Mouse (Mus musculus) MEL (cell line): Measurements from ENCODE around the gene Zbtb7b. TPM values are rescaled to one million over a fixed set of nuclear protein-coding genes. Genes with fewer than 3 reads are reported as not detected.

Source experiments
- DNase-seq: peaks from one replicate; pipeline ENCODE4 v3.0.0; 2011; ENCODE audit warnings: low read depth, low spot score
- H3K27ac ChIP-seq: 2 replicates; pipeline ENCODE4 v1.5.1; 2012; ENCODE audit warnings: low read depth, mild to moderate bottlenecking, control low read depth, low read length, moderate library complexity; ENCODE audit not compliant: control insufficient read depth
- H3K27me3 ChIP-seq, 2 experiments: fragments of 150-350 bp in 1 of 2; sonication (generic) in 1 of 2; 2 replicates each; pipeline ENCODE4 v1.6.1; 2012; ENCODE audit warnings: low read length in 2 of 2, mild to moderate bottlenecking in 2 of 2, improper control_type of control experiment in 1 of 2, moderate library complexity in 1 of 2; ENCODE audit not compliant: insufficient read depth in 2 of 2, control insufficient read depth in 1 of 2
- H3K36me3 ChIP-seq, 2 experiments: 2 replicates each; pipeline ENCODE4 v1.6.1; 2012 to 2014; ENCODE audit warnings: low read length in 2 of 2, improper control_type of control experiment in 1 of 2, inconsistent platforms in 1 of 2, mild to moderate bottlenecking in 1 of 2; ENCODE audit not compliant: insufficient read depth in 2 of 2, control insufficient read depth in 1 of 2
- H3K4me1 ChIP-seq, 2 experiments: fragments of 150-350 bp in 1 of 2; sonication (generic) in 1 of 2; 2 replicates each; pipeline ENCODE4 v1.6.1; 2012; ENCODE audit warnings: low read length in 2 of 2, improper control_type of control experiment in 1 of 2, mild to moderate bottlenecking in 1 of 2; ENCODE audit not compliant: insufficient read depth in 2 of 2, control insufficient read depth in 1 of 2
- H3K4me3 ChIP-seq, 2 experiments: fragments of 150-350 bp in 1 of 2; sonication (generic) in 1 of 2; 2 replicates each; pipeline ENCODE4 v1.5.1; 2012; ENCODE audit warnings: low read depth in 2 of 2, low read length in 2 of 2, mild to moderate bottlenecking in 2 of 2, moderate library complexity in 2 of 2, control low read depth in 1 of 2, improper control_type of control experiment in 1 of 2; ENCODE audit not compliant: control insufficient read depth in 1 of 2, insufficient read depth in 1 of 2
- H3K79me2 ChIP-seq: 2 replicates; pipeline ENCODE4 v1.6.1; 2012; ENCODE audit warnings: mild to moderate bottlenecking, low read length, moderate library complexity; ENCODE audit not compliant: control insufficient read depth, poor library complexity, insufficient read depth
- H3K9ac ChIP-seq: 2 replicates; pipeline ENCODE4 v1.6.1; 2012; ENCODE audit warnings: low read depth, mild to moderate bottlenecking, control low read depth, low read length, moderate library complexity; ENCODE audit not compliant: control insufficient read depth, poor library complexity, severe bottlenecking
- H3K9me3 ChIP-seq: fragments of 150-350 bp; sonication (generic); replicated peaks from 2 replicates; pipeline ENCODE4 v1.6.1; 2012; ENCODE audit warnings: mild to moderate bottlenecking, low read length, improper control_type of control experiment, moderate library complexity; ENCODE audit not compliant: insufficient read depth
- BHLHE40 ChIP-seq: IDR thresholded peaks from 2 replicates; pipeline ENCODE4 v1.6.1; 2012; ENCODE audit warnings: low read depth, mild to moderate bottlenecking, inconsistent platforms, low read length, improper control_type of control experiment, borderline replicate concordance
- CHD1 ChIP-seq: IDR thresholded peaks from 2 replicates; pipeline ENCODE4 v1.6.1; 2012; ENCODE audit warnings: low read depth, mild to moderate bottlenecking, inconsistent platforms, low read length, improper control_type of control experiment
- CHD2 ChIP-seq: IDR thresholded peaks from 2 replicates; pipeline ENCODE4 v1.6.1; 2011; ENCODE audit warnings: low read length, improper control_type of control experiment
- E2F4 ChIP-seq: IDR thresholded peaks from 2 replicates; pipeline ENCODE4 v1.6.1; 2011; ENCODE audit warnings: low read depth, low read length, improper control_type of control experiment, borderline replicate concordance
- EP300 ChIP-seq, 2 experiments: IDR thresholded peaks; 2 replicates each; pipeline ENCODE4 v1.6.1; 2011; ENCODE audit warnings: improper control_type of control experiment in 2 of 2, low read length in 2 of 2, low read depth in 1 of 2, mild to moderate bottlenecking in 1 of 2
- ETS1 ChIP-seq: IDR thresholded peaks from 2 replicates; pipeline ENCODE4 v1.6.1; 2012; ENCODE audit warnings: low read depth, mild to moderate bottlenecking, inconsistent platforms, low read length, improper control_type of control experiment, moderate library complexity
- GABPA ChIP-seq: IDR thresholded peaks from 2 replicates; pipeline ENCODE4 v1.6.1; 2012; ENCODE audit warnings: low read depth, mild to moderate bottlenecking, inconsistent platforms, low read length, improper control_type of control experiment, moderate library complexity
- GATA1 ChIP-seq: IDR thresholded peaks from 2 replicates; pipeline ENCODE4 v1.6.1; 2011; ENCODE audit warnings: low read depth, low read length, improper control_type of control experiment
- HCFC1 ChIP-seq: IDR thresholded peaks from 2 replicates; pipeline ENCODE4 v1.6.1; 2012; ENCODE audit warnings: low read depth, mild to moderate bottlenecking, inconsistent platforms, low read length, improper control_type of control experiment, moderate library complexity
- JUND ChIP-seq: IDR thresholded peaks from 2 replicates; pipeline ENCODE4 v1.6.1; 2011; ENCODE audit warnings: low read depth, mild to moderate bottlenecking, improper control_type of control experiment, low read length
- KAT2A ChIP-seq: conservative IDR thresholded peaks from 2 replicates; pipeline ENCODE4 v1.6.1; 2012; ENCODE audit warnings: low read depth, low read length, improper control_type of control experiment, inconsistent platforms
- MAFK ChIP-seq: IDR thresholded peaks from 2 replicates; pipeline ENCODE4 v1.6.1; 2011; ENCODE audit warnings: low read depth, mild to moderate bottlenecking, low read length, improper control_type of control experiment, borderline replicate concordance
- MAX ChIP-seq: IDR thresholded peaks from 2 replicates; pipeline ENCODE4 v1.6.1; 2011; ENCODE audit warnings: low read length, improper control_type of control experiment
- MAZ ChIP-seq: IDR thresholded peaks from 2 replicates; pipeline ENCODE4 v1.6.1; 2012; ENCODE audit warnings: low read depth, mild to moderate bottlenecking, inconsistent platforms, low read length, improper control_type of control experiment
- MYB ChIP-seq: IDR thresholded peaks from 2 replicates; pipeline ENCODE4 v1.6.1; 2011; ENCODE audit warnings: mild to moderate bottlenecking, low read depth, low read length, improper control_type of control experiment
- MYC ChIP-seq: IDR thresholded peaks from 2 replicates; pipeline ENCODE4 v1.6.1; 2011; ENCODE audit warnings: low read depth, mild to moderate bottlenecking, low read length, improper control_type of control experiment, moderate library complexity
- NELFE ChIP-seq: IDR thresholded peaks from 2 replicates; pipeline ENCODE4 v1.6.1; 2011; ENCODE audit warnings: low read depth, low read length, improper control_type of control experiment
- NRF1 ChIP-seq: IDR thresholded peaks from 2 replicates; pipeline ENCODE4 v1.6.1; 2014; ENCODE audit warnings: low read depth, mild to moderate bottlenecking, inconsistent platforms, low read length, improper control_type of control experiment, moderate library complexity; ENCODE audit not compliant: poor library complexity, insufficient read depth, severe bottlenecking
- POLR2A ChIP-seq, 2 experiments: IDR thresholded peaks; 2 replicates each; pipeline ENCODE4 v1.6.1; 2011 to 2012; ENCODE audit warnings: low read length in 2 of 2, mild to moderate bottlenecking in 2 of 2, control low read depth in 1 of 2, improper control_type of control experiment in 1 of 2, low read depth in 1 of 2, moderate library complexity in 1 of 2; ENCODE audit not compliant: control insufficient read depth in 1 of 2, insufficient read depth in 1 of 2, poor library complexity in 1 of 2
- POLR2AphosphoS2 ChIP-seq: IDR thresholded peaks from 2 replicates; pipeline ENCODE4 v1.6.1; 2011; ENCODE audit warnings: low read length, improper control_type of control experiment
- POLR2AphosphoS5 ChIP-seq: IDR thresholded peaks from 2 replicates; pipeline ENCODE4 v1.6.1; 2012; ENCODE audit warnings: low read depth, borderline replicate concordance, mild to moderate bottlenecking, inconsistent platforms, low read length, moderate library complexity, mixed read lengths
- RCOR1 ChIP-seq: IDR thresholded peaks from 2 replicates; pipeline ENCODE4 v1.6.1; 2012; ENCODE audit warnings: low read depth, mild to moderate bottlenecking, inconsistent platforms, low read length, improper control_type of control experiment
- SIN3A ChIP-seq: IDR thresholded peaks from 2 replicates; pipeline ENCODE4 v1.6.1; 2012; ENCODE audit warnings: low read length, improper control_type of control experiment, inconsistent platforms
- SMC3 ChIP-seq: IDR thresholded peaks from 2 replicates; pipeline ENCODE4 v1.6.1; 2011; ENCODE audit warnings: low read depth, low read length, improper control_type of control experiment
- TAL1 ChIP-seq: IDR thresholded peaks from 2 replicates; pipeline ENCODE4 v1.6.1; 2012; ENCODE audit warnings: mild to moderate bottlenecking, inconsistent platforms, low read length, moderate library complexity, mixed read lengths
- TBP ChIP-seq: IDR thresholded peaks from 2 replicates; pipeline ENCODE4 v1.8.0; 2011; ENCODE audit warnings: low read depth, low read length, improper control_type of control experiment
- TCF12 ChIP-seq: IDR thresholded peaks from 2 replicates; pipeline ENCODE4 v1.6.1; 2014; ENCODE audit warnings: low read depth, mild to moderate bottlenecking, inconsistent platforms, low read length, improper control_type of control experiment, moderate library complexity
- UBTF ChIP-seq: IDR thresholded peaks from 2 replicates; pipeline ENCODE4 v1.6.1; 2012; ENCODE audit warnings: low read depth, mild to moderate bottlenecking, inconsistent platforms, low read length, improper control_type of control experiment, moderate library complexity, borderline replicate concordance; ENCODE audit not compliant: insufficient read depth
- USF1 ChIP-seq: IDR thresholded peaks from 2 replicates; pipeline ENCODE4 v1.6.1; 2014; ENCODE audit warnings: low read depth, mild to moderate bottlenecking, inconsistent platforms, low read length, improper control_type of control experiment, moderate library complexity
- USF2 ChIP-seq, 2 experiments: IDR thresholded peaks; 2 replicates each; pipeline ENCODE4 v1.6.1; 2011 to 2012; ENCODE audit warnings: improper control_type of control experiment in 2 of 2, low read length in 2 of 2, borderline replicate concordance in 1 of 2, inconsistent platforms in 1 of 2, low read depth in 1 of 2, mild to moderate bottlenecking in 1 of 2; ENCODE audit not compliant: insufficient read depth in 1 of 2
- ZC3H11A ChIP-seq: IDR thresholded peaks from 2 replicates; pipeline ENCODE4 v1.6.1; 2012; ENCODE audit warnings: low read depth, mild to moderate bottlenecking, inconsistent platforms, low read length, improper control_type of control experiment
- ZKSCAN1 ChIP-seq: IDR thresholded peaks from 2 replicates; pipeline ENCODE4 v1.6.1; 2012; ENCODE audit warnings: low read depth, mild to moderate bottlenecking, inconsistent platforms, low read length, improper control_type of control experiment, moderate library complexity
- ZMIZ1 ChIP-seq: IDR thresholded peaks from 2 replicates; pipeline ENCODE4 v1.6.1; 2012; ENCODE audit warnings: low read depth, mild to moderate bottlenecking, inconsistent platforms, low read length, improper control_type of control experiment, moderate library complexity
- ZNF384 ChIP-seq: IDR thresholded peaks from 2 replicates; pipeline ENCODE4 v1.6.1; 2012; ENCODE audit warnings: low read depth, mild to moderate bottlenecking, inconsistent platforms, low read length, improper control_type of control experiment
- polyA plus RNA-seq, 2 experiments: library from polyadenylated mRNA; stranded (reverse) in 1 of 2; unstranded in 1 of 2; fragments of >175 nt in 1 of 2; fragments of >200 nt in 1 of 2; gene quantifications; 2 replicates each; pipeline versions ENCODE4 v1.2.1 to v1.2.4; 2012; ENCODE audit warnings: low replicate concordance in 2 of 2, low read depth in 1 of 2; ENCODE audit not compliant: insufficient read length in 2 of 2, insufficient read depth in 1 of 2, missing spikeins in 1 of 2
- total RNA-seq: library from RNA; depleted of rRNA; stranded (reverse); fragments of 300-350 nt; gene quantifications from 2 replicates; pipeline ENCODE4 v1.2.3, GENCODE M21; 2012

The Zbtb7b gene
- total and polyA plus RNA-seq, 3 experiments = 8.5 to 20.1 TPM; not detected in 1

DNA sequence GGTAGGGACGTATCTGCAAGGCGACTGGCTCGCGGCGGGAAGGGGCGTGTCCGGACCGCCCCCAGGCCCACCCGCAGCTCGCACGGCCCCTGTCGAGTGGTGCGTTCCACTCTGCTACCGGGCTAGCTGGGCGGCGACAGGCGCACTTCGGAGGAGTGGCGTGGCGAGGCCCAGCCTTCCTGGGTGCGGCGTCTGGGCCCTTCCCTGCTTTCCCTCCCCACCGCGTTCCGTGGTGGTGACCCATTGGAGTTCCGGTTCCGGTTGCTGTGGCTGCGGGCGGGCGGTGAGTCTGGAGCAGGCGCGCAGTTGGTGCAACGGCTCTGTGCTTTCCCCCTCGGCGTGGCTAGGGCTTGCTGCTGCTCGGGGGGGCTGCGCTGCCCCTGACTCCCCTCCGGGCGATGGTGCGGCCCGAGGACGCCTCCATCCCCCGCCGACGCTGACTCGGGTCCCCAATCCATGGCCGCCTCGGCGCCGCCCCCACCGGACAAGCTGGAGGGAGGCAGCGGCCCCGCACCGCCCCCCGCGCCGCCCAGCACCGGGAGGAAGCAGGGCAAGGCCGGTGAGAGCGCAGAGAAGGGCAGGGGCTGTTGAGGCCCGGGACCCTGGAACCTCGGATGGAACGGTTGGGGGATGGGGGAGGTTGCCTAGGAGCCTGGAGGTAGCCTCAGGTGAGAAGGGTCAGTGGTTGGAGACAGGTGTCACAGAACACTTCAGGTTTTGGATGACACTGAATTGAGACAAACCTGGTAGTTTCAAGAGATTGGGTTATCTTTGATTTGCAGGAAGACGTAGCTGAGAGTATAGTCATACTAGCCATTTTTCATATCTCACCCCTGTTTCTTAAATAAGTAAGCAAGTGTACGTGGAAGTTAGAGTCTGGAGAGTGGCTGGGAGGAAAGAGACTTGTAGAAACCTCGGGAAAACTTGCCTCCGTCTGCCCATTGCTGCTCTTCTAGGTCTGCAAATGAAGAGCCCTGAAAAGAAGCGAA, 35.9 kb upstream of the Zbtb7b start, which contains the start of gene Pygo2:
Gene Pygo2, plus strand, starts transcription at position 44 of the 989 bp plus-strand sequence.
- Histone ChIP-seq H3K79me2 (peaks cover 14% of the 10 kb centered on the region), H3K36me3 (peaks cover 0 to 10% of the 10 kb centered on the region in 2 experiments; a peak in 2 of 4 replicates), H3K4me3 (peak within 1 kb of the TSS; percentile 68 to 89), H3K9me3 (no peaks in the 10 kb centered on the region), H3K27me3 (no peaks in the 10 kb centered on the region), H3K4me1 (peaks cover 6 to 7% of the 10 kb centered on the region in 2 experiments), H3K9ac (peak within 1 kb of the TSS; percentile 80), H3K27ac (peak within 1 kb of the TSS; percentile 64)
- peak; percentile 99 for DNase-seq
- TF ChIP-seq SMC3 (no peak), E2F4 (no peak), ZMIZ1 (peak; percentile 93), NRF1 (peak; percentile 60), MAZ (peak; percentile 89; the same call in 1 of the 2 replicates), RCOR1 (peak; percentile 18; the same call in 1 of the 2 replicates), MAX (peak; percentile 59), JUND (no peak), ZKSCAN1 (peak; percentile 40; the same call in 1 of the 2 replicates), USF1 (0 out of 2 replicates have a peak, but pooled peaks have one; percentile 25), ZNF384 (0 out of 2 replicates have a peak, but pooled peaks have one; percentile 13), UBTF (no peak), MAFK (no peak), KAT2A (peak; percentile 48; the same call in 1 of the 2 replicates), MYC (0 out of 2 replicates have a peak, but pooled peaks have one; percentile 47), TCF12 (peak; percentile 70), TAL1 (peak; percentile 53), BHLHE40 (0 out of 2 replicates have a peak, but pooled peaks have one; percentile 4), HCFC1 (peak; percentile 86), CHD2 (no peak), POLR2AphosphoS5 (0 out of 2 replicates have a peak, but pooled peaks have one; percentile 42), ETS1 (peak; percentile 20; the same call in 1 of the 2 replicates), SIN3A (peak; percentile 79), USF2 (IDR thresholded peaks at IDR 0.05; ENCODE audit: borderline replicate concordance in 1 of 2, insufficient read depth in 1 of 2, low read depth in 1 of 2, low read length in 2 of 2) (no peak), GABPA (no peak), EP300 (IDR thresholded peaks at IDR 0.05; ENCODE audit: low read depth in 1 of 2, low read length in 2 of 2) (peak in 1 of 2 experiments; percentile 41; a peak in 2 of 4 replicates), ZC3H11A (no peak), POLR2A (IDR thresholded peaks at IDR 0.05; ENCODE audit: control insufficient read depth in 1 of 2, insufficient read depth in 1 of 2, low read depth in 1 of 2, low read length in 2 of 2, poor library complexity in 1 of 2) (peak; percentile 86 to 91), GATA1 (peak; percentile 36; the same call in 1 of the 2 replicates), CHD1 (peak; percentile 96; the same call in 1 of the 2 replicates), MYB (no peak), POLR2AphosphoS2 (peak; percentile 100), NELFE (peak; percentile 91), TBP (peak; percentile 52; the same call in 1 of the 2 replicates)
